In the genomic region with DNA sequence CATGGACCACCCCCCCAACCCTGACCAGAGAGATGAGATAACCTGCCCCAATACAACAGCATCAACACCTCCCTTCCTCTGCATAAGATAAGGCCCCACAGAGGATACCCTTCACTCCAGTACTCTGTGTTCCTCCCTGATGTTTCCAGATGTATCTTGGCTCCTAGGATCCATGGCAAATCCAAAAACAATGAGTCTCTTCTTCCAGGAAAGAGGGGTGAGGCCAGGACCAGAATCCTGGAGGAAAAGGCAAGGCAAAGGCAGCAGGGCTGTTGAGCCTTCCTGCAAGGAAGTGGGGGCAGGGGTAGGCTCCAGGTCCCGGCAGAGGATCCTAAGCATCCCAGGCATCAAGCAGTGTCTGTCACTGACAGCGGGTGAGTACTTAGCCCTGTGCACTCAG, we compare ENCODE assay signal across 10 mouse cellular contexts. TPM values are rescaled to one million over a fixed set of nuclear protein-coding genes. Genes with fewer than 3 reads are reported as not detected.
DNase-seq lines count a peak whose midpoint lies in the region; ATAC-seq and TF ChIP-seq lines count a peak whose summit lies in the region.
"Had no signal": no experiment of that assay in that cellular context is flagged by ENCODE, and none has a peak within 500 bp of the region (broad histone marks: within the 10 kb centered on the region; RNA-seq: fewer than 3 reads in every experiment).

No protein-coding gene starts in this region.

- no peaks in the 10 kb centered on the region for H3K9me3 ChIP-seq in kidney, postnatal 0 days (replicated peaks; ENCODE audit: low read length)
- H3K9me3 ChIP-seq in embryonic facial prominence, embryonic 14.5 days (ENCODE audit: control insufficient read depth, low read length): no peaks in the 10 kb centered on the region
- no peaks in the 10 kb centered on the region for H3K9me3 ChIP-seq in heart, embryonic 16.5 days (replicated peaks; ENCODE audit: control insufficient read depth, low read length)
- H3K9me3 ChIP-seq in stomach, embryonic 14.5 days (ENCODE audit: control insufficient read depth, low read depth, low read length): 0 out of 2 replicates have a peak, but pooled peaks cover 3% of the 10 kb centered on the region
- H3K9me3 ChIP-seq: liver, embryonic 13.5 days had no signal

- TF ChIP-seq CTCF in kidney, postnatal 0 days (IDR thresholded peaks at IDR 0.05; ENCODE audit: low read depth): no peak

- no peak overlapping the region for H3K4me3 ChIP-seq in kidney, postnatal 0 days (replicated peaks; ENCODE audit: low read depth, low read length)
- H3K4me3 ChIP-seq in embryonic facial prominence, embryonic 14.5 days (ENCODE audit: low read depth, low read length): no peak overlapping the region
- no peak overlapping the region for H3K4me3 ChIP-seq in heart, embryonic 16.5 days (ENCODE audit: low read length)
- no peak overlapping the region for H3K4me3 ChIP-seq in stomach, embryonic 14.5 days (ENCODE audit: low read depth, low read length)
- H3K4me3 ChIP-seq: liver, embryonic 13.5 days had no signal

- no peaks in the 10 kb centered on the region for H3K27me3 ChIP-seq in kidney, postnatal 0 days (ENCODE audit: insufficient read depth, low read length)
- H3K27me3 ChIP-seq in embryonic facial prominence, embryonic 14.5 days (replicated peaks; ENCODE audit: control insufficient read depth, insufficient read depth, low read length): no peaks in the 10 kb centered on the region
- H3K27me3 ChIP-seq in heart, embryonic 16.5 days (ENCODE audit: control insufficient read depth, insufficient read depth, low read length): no peaks in the 10 kb centered on the region
- no peaks in the 10 kb centered on the region for H3K27me3 ChIP-seq in stomach, embryonic 14.5 days (ENCODE audit: control insufficient read depth, insufficient read depth, low read length)
- H3K27me3 ChIP-seq: liver, embryonic 13.5 days had no signal

- H3K4me1 ChIP-seq in kidney, postnatal 0 days (replicated peaks; ENCODE audit: insufficient read depth, low read length): peaks cover 13% of the 10 kb centered on the region
- peaks cover 15% of the 10 kb centered on the region for H3K4me1 ChIP-seq in embryonic facial prominence, embryonic 14.5 days (ENCODE audit: control insufficient read depth, insufficient read depth, low read length)
- H3K4me1 ChIP-seq in heart, embryonic 16.5 days (ENCODE audit: control insufficient read depth, insufficient read depth, low read length): peaks cover 19% of the 10 kb centered on the region
- peaks cover 14% of the 10 kb centered on the region; the same call in 1 of the 2 replicates for H3K4me1 ChIP-seq in stomach, embryonic 14.5 days (ENCODE audit: control insufficient read depth, insufficient read depth, low read length)

- ATAC-seq in kidney, postnatal 0 days (replicated peaks; ENCODE audit: low FRiP score, low read depth): no peak
- no peak for ATAC-seq in embryonic facial prominence, embryonic 14.5 days (ENCODE audit: low read depth)
- ATAC-seq in heart, embryonic 16.5 days (replicated peaks; ENCODE audit: extremely low read depth, insufficient read depth, low FRiP score): no peak
- no peak for ATAC-seq in stomach, embryonic 14.5 days (ENCODE audit: insufficient number of reproducible peaks, insufficient read depth, low FRiP score, low read depth)
- no peak for ATAC-seq in inflammation-experienced regulatory T-cells, adult 6 months

- H3K27ac ChIP-seq in kidney, postnatal 0 days: peak overlapping the region; percentile 81
- H3K27ac ChIP-seq in embryonic facial prominence, embryonic 14.5 days (replicated peaks; ENCODE audit: low read depth, low read length): peak overlapping the region; percentile 76
- H3K27ac ChIP-seq in heart, embryonic 16.5 days (ENCODE audit: low read length): peak overlapping the region; percentile 52
- H3K27ac ChIP-seq in stomach, embryonic 14.5 days (ENCODE audit: low read length): peak overlapping the region; percentile 72; the same call in 1 of the 2 replicates
- H3K27ac ChIP-seq: hindbrain, embryonic 14.5 days; liver, embryonic 13.5 days had no signal

- no peak overlapping the region for H3K9ac ChIP-seq in kidney, postnatal 0 days (ENCODE audit: low read depth, low read length)
- no peak overlapping the region for H3K9ac ChIP-seq in embryonic facial prominence, embryonic 14.5 days (ENCODE audit: low read depth, low read length)
- H3K9ac ChIP-seq in heart, embryonic 16.5 days (ENCODE audit: low read length): 0 out of 2 replicates have a peak overlapping the region, but pooled peaks have one; percentile 39
- H3K9ac ChIP-seq in stomach, embryonic 14.5 days (replicated peaks; ENCODE audit: low read depth, low read length): no peak overlapping the region
- H3K9ac ChIP-seq: hindbrain, embryonic 14.5 days; liver, embryonic 13.5 days had no signal

- H3K36me3 ChIP-seq in kidney, postnatal 0 days (ENCODE audit: insufficient read depth, low read length): no peaks in the 10 kb centered on the region
- H3K36me3 ChIP-seq in embryonic facial prominence, embryonic 14.5 days (ENCODE audit: control insufficient read depth, insufficient read depth, low read length): no peaks in the 10 kb centered on the region
- H3K36me3 ChIP-seq in heart, embryonic 16.5 days (ENCODE audit: control insufficient read depth, insufficient read depth): no peaks in the 10 kb centered on the region
- H3K36me3 ChIP-seq in stomach, embryonic 14.5 days (ENCODE audit: control insufficient read depth, insufficient read depth, low read length): no peaks in the 10 kb centered on the region
- H3K36me3 ChIP-seq: liver, embryonic 13.5 days had no signal

- WGBS in kidney, postnatal 0 days: 43% methylated on average over 2 of the region's 2 CpGs
- WGBS in embryonic facial prominence, embryonic 14.5 days: 31% methylated on average over 2 of the region's 2 CpGs
- 32% methylated on average over 2 of the region's 2 CpGs for WGBS in heart, embryonic 16.5 days
- WGBS in stomach, embryonic 14.5 days: 52% methylated on average over 2 of the region's 2 CpGs

- DNase-seq in kidney, postnatal 0 days (ENCODE audit: low spot score): no peak
- DNase-seq in kidney, adult 18-20 months: no peak
- DNase-seq in embryonic facial prominence, embryonic 14.5 days (ENCODE audit: low spot score): no peak
- no peak for DNase-seq in cerebellum, adult 18-20 months
- DNase-seq: liver, embryonic 13.5 days had no signal

- H3K4me2 ChIP-seq in kidney, postnatal 0 days (ENCODE audit: low read length): no peak overlapping the region
- H3K4me2 ChIP-seq in embryonic facial prominence, embryonic 14.5 days (ENCODE audit: low read depth, low read length): no peak overlapping the region
- H3K4me2 ChIP-seq in heart, embryonic 16.5 days (ENCODE audit: low read depth, low read length): no peak overlapping the region
- H3K4me2 ChIP-seq in stomach, embryonic 14.5 days (replicated peaks; ENCODE audit: low read depth, low read length): no peak overlapping the region
- H3K4me2 ChIP-seq: hindbrain, embryonic 14.5 days; liver, embryonic 13.5 days had no signal

RNA-seq across cellular contexts. Expression of a gene that starts 13.4 kb away (rescaled TPM):
- polyA plus RNA-seq in kidney, postnatal 0 days (2015; fragmentation: Nextera tagmentation; extraction: Ambion mirVana): not detected in 2 replicates
- polyA plus RNA-seq in embryonic facial prominence, embryonic 14.5 days (2014; fragmentation: Nextera tagmentation; extraction: Ambion mirVana): not detected in 2 replicates
- polyA plus RNA-seq in heart, embryonic 16.5 days (2015; fragmentation: Nextera tagmentation; extraction: Ambion mirVana): 0.34 TPM in 1 of 2 replicates, not detected in the other
- 0.71 and 0.88 TPM in 2 replicates for polyA plus RNA-seq in stomach, embryonic 14.5 days (2014; fragmentation: Nextera tagmentation; extraction: Ambion mirVana)
- polyA plus RNA-seq in inflammation-experienced regulatory T-cells, adult 6 months (2017; shearing (Covaris generic)): not detected
- polyA plus RNA-seq: hindbrain, embryonic 14.5 days; neural tube, embryonic 11.5 days had no signal
